Comparison of ENCODE assay signal across 8 mouse cellular contexts in genomic region chr19:57453218-57453600, GRCm38 (mm10). TPM values are rescaled to one million over a fixed set of nuclear protein-coding genes. Genes with fewer than 3 reads are reported as not detected.
A peak's percentile ranks its signal among the peaks of the same experiment; 100 is the strongest.
DNase-seq lines count a peak whose midpoint lies in the region; ATAC-seq and TF ChIP-seq lines count a peak whose summit lies in the region.

No protein-coding gene starts in this region.

- no peaks in the 10 kb centered on the region for H3K36me3 ChIP-seq in liver, adult 2 months (ENCODE audit: control insufficient read depth, insufficient read depth, low read length)
- H3K36me3 ChIP-seq in hindbrain, postnatal 0 days (ENCODE audit: insufficient read depth, low read length) = no peaks in the 10 kb centered on the region
- no peaks in the 10 kb centered on the region for H3K36me3 ChIP-seq in midbrain, embryonic 16.5 days (ENCODE audit: control insufficient read depth, insufficient read depth, low read length)

- no peaks in the 10 kb centered on the region for H3K9me3 ChIP-seq in hindbrain, postnatal 0 days (ENCODE audit: low read length)
- no peaks in the 10 kb centered on the region for H3K9me3 ChIP-seq in midbrain, embryonic 16.5 days (replicated peaks; ENCODE audit: control insufficient read depth, low read length, poor library complexity, severe bottlenecking)

- 0 out of 2 replicates have a peak overlapping the region, but pooled peaks have one; percentile 14 for H3K27ac ChIP-seq in liver, adult 2 months (replicated peaks; ENCODE audit: insufficient read depth, low read depth, low read length)
- no peak overlapping the region for H3K27ac ChIP-seq in cortical plate, adult 2 months (ENCODE audit: insufficient read depth, low read length)
- H3K27ac ChIP-seq in hindbrain, postnatal 0 days = peak overlapping the region; percentile 62; the same call in 1 of the 2 replicates
- peak overlapping the region; percentile 81; the same call in 1 of the 2 replicates for H3K27ac ChIP-seq in midbrain, embryonic 16.5 days (ENCODE audit: low read length)

- peaks cover 5% of the 10 kb centered on the region; the same call in 1 of the 2 replicates for H3K79me2 ChIP-seq in liver, adult 2 months (ENCODE audit: control insufficient read depth, insufficient read depth, low read length)

- H3K4me1 ChIP-seq in liver, adult 2 months (ENCODE audit: control insufficient read depth, insufficient read depth, low read length) = peaks cover 6% of the 10 kb centered on the region
- H3K4me1 ChIP-seq in cortical plate, adult 2 months (ENCODE audit: control insufficient read depth, insufficient read depth, low read length) = peaks cover 3% of the 10 kb centered on the region
- H3K4me1 ChIP-seq in hindbrain, postnatal 0 days (ENCODE audit: insufficient read depth, low read length) = no peaks in the 10 kb centered on the region
- peaks cover 18% of the 10 kb centered on the region for H3K4me1 ChIP-seq in midbrain, embryonic 16.5 days (ENCODE audit: control insufficient read depth, insufficient read depth, low read length)

- no peaks in the 10 kb centered on the region for H3K27me3 ChIP-seq in liver, adult 2 months (ENCODE audit: control insufficient read depth, insufficient read depth, low read length)
- H3K27me3 ChIP-seq in hindbrain, postnatal 0 days (ENCODE audit: insufficient read depth, low read length) = no peaks in the 10 kb centered on the region
- no peaks in the 10 kb centered on the region for H3K27me3 ChIP-seq in midbrain, embryonic 16.5 days (ENCODE audit: control insufficient read depth, insufficient read depth, low read depth, low read length)

- DNase-seq in liver, adult 2 months (ENCODE audit: extremely low read depth, low read depth, low spot score) = no peak
- DNase-seq in liver = no peak
- no peak for DNase-seq in hindbrain, postnatal 0 days (ENCODE audit: low spot score)
- DNase-seq in cerebellum, postnatal 25 days = no peak
- DNase-seq in layer of hippocampus, adult 9-10 months (ENCODE audit: low spot score) = no peak
- no peak for DNase-seq in ovary, postnatal 10 days (ENCODE audit: low spot score)

- peak overlapping the region; percentile 77 for H3K4me2 ChIP-seq in hindbrain, postnatal 0 days (ENCODE audit: low read depth, low read length)
- H3K4me2 ChIP-seq in midbrain, embryonic 16.5 days (ENCODE audit: low read length) = peak overlapping the region; percentile 65

- TF ChIP-seq CTCF in liver, adult 2 months (IDR thresholded peaks at IDR 0.05; ENCODE audit: low read depth, low read length) = no peak
- TF ChIP-seq CTCF in cortical plate, adult 2 months (IDR thresholded peaks at IDR 0.05; ENCODE audit: extremely low read depth, insufficient read depth, low read length) = no peak
- no peak for TF ChIP-seq CTCF in hindbrain, postnatal 0 days (IDR thresholded peaks at IDR 0.05; ENCODE audit: low read depth)

- peak overlapping the region; percentile 84 for H3K4me3 ChIP-seq in liver, adult 2 months (ENCODE audit: insufficient read depth, low read depth, low read length)
- H3K4me3 ChIP-seq in cortical plate, adult 2 months (ENCODE audit: insufficient read depth, low read length) = peak overlapping the region; percentile 73
- H3K4me3 ChIP-seq in hindbrain, postnatal 0 days (ENCODE audit: low read length) = peak overlapping the region; percentile 82
- H3K4me3 ChIP-seq in midbrain, embryonic 16.5 days (ENCODE audit: low read depth, low read length) = peak overlapping the region; percentile 56

- no peak for TF ChIP-seq POLR2A in liver, adult 2 months (IDR thresholded peaks at IDR 0.05; ENCODE audit: extremely low read depth, insufficient read depth, low read length)
- TF ChIP-seq POLR2A in cortical plate, adult 2 months (IDR thresholded peaks at IDR 0.05; ENCODE audit: extremely low read depth, insufficient read depth, low read length) = no peak

- H3K9ac ChIP-seq in liver, adult 2 months (ENCODE audit: low read depth, low read length) = peak overlapping the region; percentile 82
- H3K9ac ChIP-seq in hindbrain, postnatal 0 days (replicated peaks; ENCODE audit: low read length) = peak overlapping the region; percentile 68
- H3K9ac ChIP-seq in midbrain, embryonic 16.5 days (ENCODE audit: low read depth, low read length) = peak overlapping the region; percentile 85

- WGBS in liver, adult 2 months = 3% methylated on average over 6 of the region's 6 CpGs
- 8% methylated on average over 6 of the region's 6 CpGs for WGBS in hindbrain, postnatal 0 days
- 5% methylated on average over 6 of the region's 6 CpGs for WGBS in midbrain, embryonic 16.5 days

- ATAC-seq in hindbrain, postnatal 0 days = no peak
- no peak for ATAC-seq in midbrain, embryonic 16.5 days

RNA-seq across cellular contexts. Expression of gene Trub1, which starts 0.5 kb away (rescaled TPM):
- 8.6 and 12.7 TPM in 2 replicates for total RNA-seq in liver, adult 2 months (2014; rRNA removed)
- 4.6 and 5.7 TPM in 2 replicates for polyA plus RNA-seq in liver, adult 2 months (2012; rRNA removed)
- 25.9 and 27.3 TPM in 2 replicates for polyA plus RNA-seq in cortical plate, adult 2 months (2012; rRNA removed)
- 12.7 TPM in 2 replicates for total RNA-seq in hindbrain, postnatal 0 days (2014; rRNA removed)
- 13.8 and 14.0 TPM in 2 replicates for polyA plus RNA-seq in hindbrain, postnatal 0 days (2015; fragmentation: Nextera tagmentation; extraction: Ambion mirVana)
- 15.5 and 17.3 TPM in 2 replicates for polyA plus RNA-seq in midbrain, embryonic 16.5 days (2015; fragmentation: Nextera tagmentation; extraction: Ambion mirVana)
